Mouse (Mus musculus) liver, adult 2 months (tissue): ENCODE data around the gene Mafg. TPM values are rescaled to one million over a fixed set of nuclear protein-coding genes. Genes with fewer than 3 reads are reported as not detected.

Experiments
- DNase-seq: peaks from one replicate; pipeline ENCODE4 v3.0.0-alpha.2; 2011; ENCODE audit warnings: low read depth, low spot score; ENCODE audit errors: extremely low read depth
- H3K27ac ChIP-seq: fragments of 200-500 bp; replicated peaks from 2 replicates; pipeline ENCODE4 v1.5.1; 2012; ENCODE audit warnings: low read depth, mild to moderate bottlenecking, control low read depth, inconsistent platforms, low read length; ENCODE audit not compliant: insufficient read depth
- H3K27me3 ChIP-seq: fragments of 200-500 bp; 2 replicates; pipeline ENCODE4 v1.6.1; 2012; ENCODE audit warnings: mild to moderate bottlenecking, moderate library complexity, low read length, inconsistent platforms; ENCODE audit not compliant: control insufficient read depth, insufficient read depth
- H3K36me3 ChIP-seq: fragments of 200-500 bp; 2 replicates; pipeline ENCODE4 v1.6.1; 2012; ENCODE audit warnings: low read length, inconsistent platforms; ENCODE audit not compliant: control insufficient read depth, insufficient read depth
- H3K4me1 ChIP-seq: fragments of 200-500 bp; 2 replicates; pipeline ENCODE4 v1.6.1; 2011; ENCODE audit warnings: low read length; ENCODE audit not compliant: control insufficient read depth, insufficient read depth
- H3K4me3 ChIP-seq: fragments of 200-500 bp; 2 replicates; pipeline ENCODE4 v1.5.1; 2011; ENCODE audit warnings: low read depth, mild to moderate bottlenecking, control low read depth, low read length, moderate library complexity; ENCODE audit not compliant: insufficient read depth
- H3K79me2 ChIP-seq: fragments of 200-500 bp; 2 replicates; pipeline ENCODE4 v1.6.1; 2012; ENCODE audit warnings: inconsistent platforms, mild to moderate bottlenecking, low read length, moderate library complexity; ENCODE audit not compliant: control insufficient read depth, insufficient read depth
- H3K9ac ChIP-seq: fragments of 200-500 bp; 2 replicates; pipeline ENCODE4 v1.6.1; 2012; ENCODE audit warnings: low read depth, mild to moderate bottlenecking, control low read depth, inconsistent platforms, low read length
- CTCF ChIP-seq: fragments of 200-500 bp; IDR thresholded peaks from 2 replicates; pipeline ENCODE4 v1.5.1; 2011; ENCODE audit warnings: low read depth, low read length, control low read depth
- POLR2A ChIP-seq: fragments of 200-500 bp; IDR thresholded peaks from 2 replicates; pipeline ENCODE4 v1.6.1; 2011; ENCODE audit warnings: low read length, control low read depth; ENCODE audit not compliant: insufficient read depth; ENCODE audit errors: extremely low read depth
- WGBS: fragments of 180-500 bp; shearing (Covaris S2); methylation state at CpG from one replicate; pipeline ENCODE4 v1.1.7; 2018; 5-methylcytosine and 5-hydroxymethylcytosine counted together
- polyA plus RNA-seq: library from polyadenylated mRNA; depleted of rRNA; stranded (reverse); fragments of >200 nt; gene quantifications from 2 replicates; pipeline ENCODE4 v1.2.3, GENCODE M21; 2012; rRNA removed
- total RNA-seq: library from RNA; depleted of rRNA; stranded (reverse); fragments of >200 nt; gene quantifications from 2 replicates; pipeline ENCODE4 v1.2.3, GENCODE M21; 2014; rRNA removed

Mafg gene
- total and polyA plus RNA-seq, 2 experiments = 41.9 to 60.5 TPM

- Histone ChIP-seq H3K27ac (peak overlapping the region; percentile 100), H3K4me3 (peak overlapping the region; percentile 61), H3K79me2 (peaks cover 14% of the 10 kb centered on the region; the same call in 1 of the 2 replicates), H3K27me3 (no peaks in the 10 kb centered on the region), H3K4me1 (peaks cover 36% of the 10 kb centered on the region), H3K9ac (peak overlapping the region; percentile 91), H3K36me3 (no peaks in the 10 kb centered on the region; the same call in 1 of the 2 replicates)
- WGBS = 30% methylated on average over 10 of the region's 10 CpGs
- DNase-seq = peak; percentile 85
- peak; percentile 41; the same call in 1 of the 2 replicates for TF ChIP-seq POLR2A
- TF ChIP-seq CTCF = no peak
Measured at GRCm38 (mm10) chr11:120578024-120578693, 55.2 kb downstream of the Mafg start.

- Histone ChIP-seq H3K79me2 (peaks cover 16% of the 10 kb centered on the region), H3K9ac (peak overlapping the region; percentile 91), H3K27ac (peak overlapping the region; percentile 100), H3K4me3 (peak overlapping the region; percentile 61), H3K4me1 (peaks cover 34% of the 10 kb centered on the region), H3K36me3 (no peaks in the 10 kb centered on the region; the same call in 1 of the 2 replicates), H3K27me3 (no peaks in the 10 kb centered on the region)
- DNase-seq = peak; percentile 75
- TF ChIP-seq CTCF (0 out of 2 replicates have a peak, but pooled peaks have one; percentile 8), POLR2A (no peak)
- 27% methylated on average over 7 of the region's 7 CpGs for WGBS
Measured at GRCm38 (mm10) chr11:120577211-120578023, 56.0 kb downstream of the Mafg start.

- Histone ChIP-seq H3K9ac (peak overlapping the region; percentile 91), H3K27ac (peak overlapping the region; percentile 100), H3K27me3 (no peaks in the 10 kb centered on the region), H3K4me3 (peak overlapping the region; percentile 61), H3K36me3 (peaks cover 1% of the 10 kb centered on the region), H3K79me2 (peaks cover 23% of the 10 kb centered on the region), H3K4me1 (peaks cover 31% of the 10 kb centered on the region)
- TF ChIP-seq POLR2A (peak; percentile 59; the same call in 1 of the 2 replicates), CTCF (no peak)
- DNase-seq = peak; percentile 100
- 30% methylated on average over 3 of the region's 3 CpGs for WGBS
Measured at GRCm38 (mm10) chr11:120576365-120576981, 56.9 kb downstream of the Mafg start.

- peaks cover 35% of the 10 kb centered on the region for H3K4me1 ChIP-seq
- peak overlapping the region; percentile 82 for H3K27ac ChIP-seq
- H3K79me2 ChIP-seq = peaks cover 26% of the 10 kb centered on the region
- no peak for TF ChIP-seq POLR2A
- TF ChIP-seq CTCF = no peak
- peaks cover 5% of the 10 kb centered on the region for H3K36me3 ChIP-seq
- peak overlapping the region; percentile 52; the same call in 1 of the 2 replicates for H3K9ac ChIP-seq
- no peak for DNase-seq
- no peak overlapping the region for H3K4me3 ChIP-seq
- no peaks in the 10 kb centered on the region for H3K27me3 ChIP-seq
Measured at GRCm38 (mm10) chr11:120575940-120576339, 57.5 kb downstream of the Mafg start.

Other genes starting within 250 kb of the Mafg start
Only the 30 nearest of the 32 such genes appear.
- gene Pde6g, start 180.1 kb downstream of the Mafg start, total RNA-seq = 0.46 and 0.81 TPM in 2 replicates
- gene Pde6g, start 180.1 kb downstream of the Mafg start, polyA plus RNA-seq = 0.98 and 1.8 TPM in 2 replicates
- 20.7 and 28.9 TPM in 2 replicates for gene Oxld1, start 175.5 kb downstream of the Mafg start, total RNA-seq
- gene Oxld1, start 175.5 kb downstream of the Mafg start, polyA plus RNA-seq = 29.2 and 32.6 TPM in 2 replicates
- 4.6 and 5.7 TPM in 2 replicates for gene Ccdc137, start 175.5 kb downstream of the Mafg start, total RNA-seq
- 5.8 and 8.7 TPM in 2 replicates for gene Ccdc137, start 175.5 kb downstream of the Mafg start, polyA plus RNA-seq
- gene Arl16, start 166.0 kb downstream of the Mafg start, total RNA-seq = 9.5 and 9.6 TPM in 2 replicates
- 12.2 and 14.8 TPM in 2 replicates for gene Arl16, start 166.0 kb downstream of the Mafg start, polyA plus RNA-seq
- gene Mrpl12, start 149.0 kb downstream of the Mafg start, total RNA-seq = 43.6 and 46.6 TPM in 2 replicates
- 221 and 232 TPM in 2 replicates for gene Mrpl12, start 149.0 kb downstream of the Mafg start, polyA plus RNA-seq
- 121 and 135 TPM in 2 replicates for gene Slc25a10, start 141.8 kb downstream of the Mafg start, total RNA-seq
- 445 and 478 TPM in 2 replicates for gene Slc25a10, start 141.8 kb downstream of the Mafg start, polyA plus RNA-seq
- gene Gcgr, start 102.9 kb downstream of the Mafg start, total RNA-seq = 135 and 143 TPM in 2 replicates
- gene Gcgr, start 102.9 kb downstream of the Mafg start, polyA plus RNA-seq = 542 and 561 TPM in 2 replicates
- 11.7 and 13.6 TPM in 2 replicates for gene Mcrip1, start 83.9 kb downstream of the Mafg start, total RNA-seq
- gene Mcrip1, start 83.9 kb downstream of the Mafg start, polyA plus RNA-seq = 36.8 and 44.4 TPM in 2 replicates
- 0.28 TPM in 1 of 2 replicates, not detected in the other for gene Ppp1r27, start 82.5 kb downstream of the Mafg start, total RNA-seq
- not detected in 2 replicates for gene Ppp1r27, start 82.5 kb downstream of the Mafg start, polyA plus RNA-seq
- gene P4hb, start 60.3 kb downstream of the Mafg start, total RNA-seq = 933 and 951 TPM in 2 replicates
- gene P4hb, start 60.3 kb downstream of the Mafg start, polyA plus RNA-seq = 683 and 737 TPM in 2 replicates
- gene Arhgdia, start 52.0 kb downstream of the Mafg start, total RNA-seq = 14.9 and 22.3 TPM in 2 replicates
- 142 and 188 TPM in 2 replicates for gene Arhgdia, start 52.0 kb downstream of the Mafg start, polyA plus RNA-seq
- 33.8 and 34.5 TPM in 2 replicates for gene Alyref, start 35.2 kb downstream of the Mafg start, total RNA-seq
- gene Alyref, start 35.2 kb downstream of the Mafg start, polyA plus RNA-seq = 12.6 and 12.9 TPM in 2 replicates
- gene Anapc11, start 35.2 kb downstream of the Mafg start, total RNA-seq = 8.9 and 12.8 TPM in 2 replicates
- 57.0 and 59.4 TPM in 2 replicates for gene Anapc11, start 35.2 kb downstream of the Mafg start, polyA plus RNA-seq
- gene Npb, start 25.1 kb downstream of the Mafg start, total RNA-seq = not detected in 2 replicates
- 2.0 and 2.7 TPM in 2 replicates for gene Npb, start 25.1 kb downstream of the Mafg start, polyA plus RNA-seq
- gene Pcyt2, start 15.7 kb downstream of the Mafg start, total RNA-seq = 494 and 540 TPM in 2 replicates
- 1,294 and 1,652 TPM in 2 replicates for gene Pcyt2, start 15.7 kb downstream of the Mafg start, polyA plus RNA-seq
- 31.1 and 36.3 TPM in 2 replicates for gene Sirt7, start 8.4 kb downstream of the Mafg start, total RNA-seq
- 69.7 and 72.1 TPM in 2 replicates for gene Sirt7, start 8.4 kb downstream of the Mafg start, polyA plus RNA-seq
- gene Pycr1, start 10.2 kb upstream of the Mafg start, total RNA-seq = 0.47 and 2.6 TPM in 2 replicates
- 0.25 and 0.61 TPM in 2 replicates for gene Pycr1, start 10.2 kb upstream of the Mafg start, polyA plus RNA-seq
- not detected in 2 replicates for gene Myadml2, start 14.6 kb upstream of the Mafg start, total RNA-seq
- gene Myadml2, start 14.6 kb upstream of the Mafg start, polyA plus RNA-seq = not detected in 2 replicates
- 29.8 and 34.9 TPM in 2 replicates for gene Notum, start 27.6 kb upstream of the Mafg start, total RNA-seq
- 56.0 and 61.6 TPM in 2 replicates for gene Notum, start 27.6 kb upstream of the Mafg start, polyA plus RNA-seq
- 49.3 and 56.6 TPM in 2 replicates for gene Aspscr1, start 39.4 kb upstream of the Mafg start, total RNA-seq
- gene Aspscr1, start 39.4 kb upstream of the Mafg start, polyA plus RNA-seq = 131 and 142 TPM in 2 replicates
- 20.3 and 20.5 TPM in 2 replicates for gene Cenpx, start 80.1 kb upstream of the Mafg start, total RNA-seq
- gene Cenpx, start 80.1 kb upstream of the Mafg start, polyA plus RNA-seq = 63.4 and 74.6 TPM in 2 replicates
- gene Lrrc45, start 80.3 kb upstream of the Mafg start, total RNA-seq = 4.4 and 5.1 TPM in 2 replicates
- 7.4 and 9.8 TPM in 2 replicates for gene Lrrc45, start 80.3 kb upstream of the Mafg start, polyA plus RNA-seq
- 0.20 and 0.55 TPM in 2 replicates for gene Rac3, start 87.9 kb upstream of the Mafg start, total RNA-seq
- 0.72 and 1.1 TPM in 2 replicates for gene Rac3, start 87.9 kb upstream of the Mafg start, polyA plus RNA-seq
- 215 and 230 TPM in 2 replicates for gene Dcxr, start 93.7 kb upstream of the Mafg start, total RNA-seq
- gene Dcxr, start 93.7 kb upstream of the Mafg start, polyA plus RNA-seq = 512 and 554 TPM in 2 replicates
- not detected in 2 replicates for gene Cbr2, start 98.5 kb upstream of the Mafg start, total RNA-seq
- gene Cbr2, start 98.5 kb upstream of the Mafg start, polyA plus RNA-seq = 0.28 and 0.86 TPM in 2 replicates
- 0.54 and 0.55 TPM in 2 replicates for gene Hmga1b, start 129.2 kb upstream of the Mafg start, total RNA-seq
- gene Hmga1b, start 129.2 kb upstream of the Mafg start, polyA plus RNA-seq = 0.07 and 0.12 TPM in 2 replicates
- 3.1 and 5.7 TPM in 2 replicates for gene Rfng, start 150.6 kb upstream of the Mafg start, total RNA-seq
- 25.1 and 28.3 TPM in 2 replicates for gene Rfng, start 150.6 kb upstream of the Mafg start, polyA plus RNA-seq
- 81.9 and 89.7 TPM in 2 replicates for gene Gps1, start 150.7 kb upstream of the Mafg start, total RNA-seq
- gene Gps1, start 150.7 kb upstream of the Mafg start, polyA plus RNA-seq = 97.9 and 99.5 TPM in 2 replicates
- 52.1 and 52.4 TPM in 2 replicates for gene Dus1l, start 162.8 kb upstream of the Mafg start, total RNA-seq
- 69.7 and 70.6 TPM in 2 replicates for gene Dus1l, start 162.8 kb upstream of the Mafg start, polyA plus RNA-seq
- 198 and 203 TPM in 2 replicates for gene Fasn, start 190.9 kb upstream of the Mafg start, total RNA-seq
- gene Fasn, start 190.9 kb upstream of the Mafg start, polyA plus RNA-seq = 639 and 935 TPM in 2 replicates